Mouse (Mus musculus): ENCODE results near the gene Olfr94. TPM values are rescaled to one million over a fixed set of nuclear protein-coding genes. Genes with fewer than 3 reads are reported as not detected.
"Not testable (repeated sequence)": the region's sequence is repeated elsewhere in the genome, so short reads cannot be mapped to it uniquely, and the experiment has no call there.

The Olfr94 gene
- polyA plus RNA-seq, 1 experiment: not detected

DNA sequence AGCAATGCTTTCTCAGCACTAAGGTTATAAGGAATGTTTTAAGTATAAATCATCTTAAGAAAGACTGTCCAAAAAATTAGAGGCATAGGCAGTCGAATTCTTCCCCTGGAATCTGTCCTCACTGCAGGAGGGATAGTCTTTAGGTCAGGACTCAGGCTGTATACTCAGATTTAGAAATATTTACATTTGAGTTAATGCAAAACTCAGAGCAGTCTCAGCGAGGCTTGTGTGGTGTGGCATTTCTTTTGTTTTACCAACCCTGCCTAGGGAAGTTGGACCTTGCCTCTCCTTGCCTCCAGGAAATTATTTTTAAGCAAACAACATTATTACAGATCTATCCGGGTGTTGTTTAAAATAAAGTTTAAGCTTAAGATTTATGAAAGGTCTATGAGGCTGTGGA is 41.4 kb upstream of the Olfr94 start:
- H3K27me3 ChIP-seq (ENCODE audit: control insufficient read depth, insufficient read depth, insufficient read length): no peaks in the 10 kb centered on the region
- H3K4me2 ChIP-seq (ENCODE audit: low read depth): no peak overlapping the region
- TF ChIP-seq MYOG (IDR thresholded peaks at IDR 0.05; ENCODE audit: control insufficient read depth in 1 of 3, insufficient read depth in 1 of 3, insufficient read length in 2 of 3, low read depth in 2 of 3) (no peak), REST (IDR thresholded peaks at IDR 0.05; ENCODE audit: insufficient read depth, insufficient read length) (no peak), MYOD1 (IDR thresholded peaks at IDR 0.05; ENCODE audit: control insufficient read depth in 1 of 3, insufficient read length in 2 of 3, low read depth in 2 of 3) (no peak), TCF3 (IDR thresholded peaks at IDR 0.05; ENCODE audit: insufficient read length, low read depth) (no peak), SRF (IDR thresholded peaks at IDR 0.05; ENCODE audit: control insufficient read depth, insufficient read length, low read depth) (no peak), CEBPB (IDR thresholded peaks at IDR 0.05; ENCODE audit: insufficient read depth, poor library complexity, severe bottlenecking) (no peak)
- no peaks in the 10 kb centered on the region for H3K79me2 ChIP-seq (ENCODE audit: control insufficient read depth, insufficient read depth)
- H3ac ChIP-seq (ENCODE audit: control insufficient read depth, insufficient read length): no peak overlapping the region
- H3K4me3 ChIP-seq: no peak overlapping the region
- H3K36me3 ChIP-seq (ENCODE audit: control insufficient read depth, insufficient read depth): no peaks in the 10 kb centered on the region

DNA sequence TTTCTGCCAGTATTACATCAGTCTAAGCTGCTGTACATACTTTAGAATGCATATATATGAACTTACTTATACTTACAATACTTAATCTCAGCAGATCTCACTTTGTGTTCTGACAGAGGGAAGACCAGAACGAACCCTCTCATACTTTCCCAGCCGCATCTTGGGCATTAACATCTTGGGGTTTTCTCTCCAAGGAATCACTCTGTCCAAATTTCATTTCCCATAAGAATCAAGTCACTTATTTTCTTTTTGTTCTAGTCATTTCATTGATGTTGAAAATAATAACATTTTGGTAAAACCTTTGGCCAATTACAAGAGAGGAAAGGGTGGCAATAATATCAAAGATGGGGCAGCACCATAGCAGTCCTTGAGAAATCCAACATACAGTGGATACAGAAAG is 36.4 kb upstream of the Olfr94 start, which contains the start of gene Olfr97:
TSS of gene Olfr97 (minus strand) at position 101 of the 400 bp plus-strand sequence.
- H3K27me3 ChIP-seq (ENCODE audit: control insufficient read depth, insufficient read depth, insufficient read length); H3K79me2 ChIP-seq (ENCODE audit: control insufficient read depth, insufficient read depth); H3K4me2 ChIP-seq (ENCODE audit: low read depth); H3K36me3 ChIP-seq (ENCODE audit: control insufficient read depth, insufficient read depth); H3ac ChIP-seq (ENCODE audit: control insufficient read depth, insufficient read length); H3K4me3 ChIP-seq: not testable (repeated sequence)

GRCm38 (mm10) chr17:37221879-37222278 is 21.1 kb upstream of the Olfr94 start:
- TF ChIP-seq CEBPB (IDR thresholded peaks at IDR 0.05; ENCODE audit: insufficient read depth, poor library complexity, severe bottlenecking) (no peak), REST (IDR thresholded peaks at IDR 0.05; ENCODE audit: insufficient read depth, insufficient read length) (no peak), POLR2A (IDR thresholded peaks at IDR 0.05; ENCODE audit: insufficient read length, low read depth) (no peak), POLR2AphosphoS2 (IDR thresholded peaks at IDR 0.05; ENCODE audit: insufficient read length, low read depth) (no peak), E2F4 (IDR thresholded peaks at IDR 0.05; ENCODE audit: insufficient read depth) (no peak), MYOD1 (IDR thresholded peaks at IDR 0.05; ENCODE audit: control insufficient read depth in 1 of 3, insufficient read length in 2 of 3, low read depth in 2 of 3) (no peak), TCF12 (IDR thresholded peaks at IDR 0.05; ENCODE audit: insufficient read depth, poor library complexity, severe bottlenecking) (no peak), SRF (IDR thresholded peaks at IDR 0.05; ENCODE audit: control insufficient read depth, insufficient read length, low read depth) (no peak), MAX (IDR thresholded peaks at IDR 0.05; ENCODE audit: low read depth) (no peak), USF1 (IDR thresholded peaks at IDR 0.05; ENCODE audit: low read depth) (no peak), TCF3 (IDR thresholded peaks at IDR 0.05; ENCODE audit: insufficient read length, low read depth) (no peak), MYOG (IDR thresholded peaks at IDR 0.05; ENCODE audit: control insufficient read depth in 1 of 3, insufficient read depth in 1 of 3, insufficient read length in 2 of 3, low read depth in 2 of 3) (no peak)
- Histone ChIP-seq H3K27me3 (ENCODE audit: control insufficient read depth, insufficient read depth, insufficient read length) (no peaks in the 10 kb centered on the region), H3K79me2 (ENCODE audit: control insufficient read depth, insufficient read depth) (no peaks in the 10 kb centered on the region), H3K36me3 (ENCODE audit: control insufficient read depth, insufficient read depth) (no peaks in the 10 kb centered on the region), H3K4me2 (ENCODE audit: low read depth) (no peak overlapping the region), H3ac (ENCODE audit: control insufficient read depth, insufficient read length) (no peak overlapping the region), H3K4me3 (no peak overlapping the region)

DNA sequence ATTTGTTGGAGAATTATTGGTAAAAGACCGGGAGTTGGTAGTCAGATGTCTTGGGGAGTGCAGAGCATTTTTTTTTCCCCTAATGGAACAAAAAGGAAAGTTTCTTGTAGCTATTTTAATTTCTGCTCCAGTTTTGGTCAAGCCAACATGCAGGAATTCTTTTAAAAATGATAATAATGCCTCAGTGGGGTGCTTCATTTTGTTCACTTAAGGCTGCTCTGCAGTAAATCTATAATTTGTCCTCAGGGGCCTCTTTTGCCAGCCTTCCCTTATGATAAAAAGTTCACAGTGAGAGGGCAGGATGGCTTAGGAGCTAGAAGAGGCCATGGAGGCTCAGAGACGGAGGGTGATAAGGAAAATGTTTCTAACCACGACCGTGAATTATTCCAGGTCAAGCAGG is 19.1 kb upstream of the Olfr94 start, which contains the start of gene Olfr96:
TSS of gene Olfr96 (plus strand) at position 301 of the 400 bp plus-strand sequence.
- Histone ChIP-seq H3K79me2 (ENCODE audit: control insufficient read depth, insufficient read depth) (no peaks in the 10 kb centered on the region), H3K27me3 (ENCODE audit: control insufficient read depth, insufficient read depth, insufficient read length) (no peaks in the 10 kb centered on the region), H3ac (ENCODE audit: control insufficient read depth, insufficient read length) (no peak within 1 kb of the TSS), H3K36me3 (ENCODE audit: control insufficient read depth, insufficient read depth) (no peaks in the 10 kb centered on the region), H3K4me3 (no peak within 1 kb of the TSS), H3K4me2 (ENCODE audit: low read depth) (no peak within 1 kb of the TSS)
- TF ChIP-seq POLR2AphosphoS2 (IDR thresholded peaks at IDR 0.05; ENCODE audit: insufficient read length, low read depth) (no peak), TCF3 (IDR thresholded peaks at IDR 0.05; ENCODE audit: insufficient read length, low read depth) (no peak), POLR2A (IDR thresholded peaks at IDR 0.05; ENCODE audit: insufficient read length, low read depth) (no peak), CEBPB (IDR thresholded peaks at IDR 0.05; ENCODE audit: insufficient read depth, poor library complexity, severe bottlenecking) (no peak), MYOD1 (IDR thresholded peaks at IDR 0.05; ENCODE audit: control insufficient read depth in 1 of 3, insufficient read length in 2 of 3, low read depth in 2 of 3) (no peak), MAX (IDR thresholded peaks at IDR 0.05; ENCODE audit: low read depth) (no peak), USF1 (IDR thresholded peaks at IDR 0.05; ENCODE audit: low read depth) (no peak), E2F4 (IDR thresholded peaks at IDR 0.05; ENCODE audit: insufficient read depth) (no peak), SRF (IDR thresholded peaks at IDR 0.05; ENCODE audit: control insufficient read depth, insufficient read length, low read depth) (no peak), TCF12 (IDR thresholded peaks at IDR 0.05; ENCODE audit: insufficient read depth, poor library complexity, severe bottlenecking) (no peak), REST (IDR thresholded peaks at IDR 0.05; ENCODE audit: insufficient read depth, insufficient read length) (no peak), MYOG (IDR thresholded peaks at IDR 0.05; ENCODE audit: control insufficient read depth in 1 of 3, insufficient read depth in 1 of 3, insufficient read length in 2 of 3, low read depth in 2 of 3) (no peak)

- Histone ChIP-seq H3ac (ENCODE audit: control insufficient read depth, insufficient read length) (no peak overlapping the region), H3K27me3 (ENCODE audit: control insufficient read depth, insufficient read depth, insufficient read length) (no peaks in the 10 kb centered on the region), H3K4me3 (no peak overlapping the region), H3K36me3 (ENCODE audit: control insufficient read depth, insufficient read depth) (no peaks in the 10 kb centered on the region), H3K79me2 (ENCODE audit: control insufficient read depth, insufficient read depth) (no peaks in the 10 kb centered on the region), H3K4me2 (ENCODE audit: low read depth) (no peak overlapping the region)
- TF ChIP-seq MAX (IDR thresholded peaks at IDR 0.05; ENCODE audit: low read depth) (no peak), TCF12 (IDR thresholded peaks at IDR 0.05; ENCODE audit: insufficient read depth, poor library complexity, severe bottlenecking) (no peak), TCF3 (IDR thresholded peaks at IDR 0.05; ENCODE audit: insufficient read length, low read depth) (no peak), MYOG (IDR thresholded peaks at IDR 0.05; ENCODE audit: control insufficient read depth in 1 of 3, insufficient read depth in 1 of 3, insufficient read length in 2 of 3, low read depth in 2 of 3) (no peak), SRF (IDR thresholded peaks at IDR 0.05; ENCODE audit: control insufficient read depth, insufficient read length, low read depth) (no peak), CEBPB (IDR thresholded peaks at IDR 0.05; ENCODE audit: insufficient read depth, poor library complexity, severe bottlenecking) (no peak), MYOD1 (IDR thresholded peaks at IDR 0.05; ENCODE audit: control insufficient read depth in 1 of 3, insufficient read length in 2 of 3, low read depth in 2 of 3) (no peak), POLR2A (IDR thresholded peaks at IDR 0.05; ENCODE audit: insufficient read length, low read depth) (no peak), REST (IDR thresholded peaks at IDR 0.05; ENCODE audit: insufficient read depth, insufficient read length) (no peak), POLR2AphosphoS2 (IDR thresholded peaks at IDR 0.05; ENCODE audit: insufficient read length, low read depth) (no peak), E2F4 (IDR thresholded peaks at IDR 0.05; ENCODE audit: insufficient read depth) (no peak)
These were observed 17.7 kb upstream of the Olfr94 start for GRCm38 (mm10) chr17:37218486-37218885.

Measured in myocyte (in vitro differentiated cells).